Mouse (Mus musculus): ENCODE data around the gene Fxyd5. TPM values are rescaled to one million over a fixed set of nuclear protein-coding genes. Genes with fewer than 3 reads are reported as not detected.

Gene Fxyd5
- polyA plus RNA-seq, 1 experiment from 2014 or later = 14.7 TPM

DNA sequence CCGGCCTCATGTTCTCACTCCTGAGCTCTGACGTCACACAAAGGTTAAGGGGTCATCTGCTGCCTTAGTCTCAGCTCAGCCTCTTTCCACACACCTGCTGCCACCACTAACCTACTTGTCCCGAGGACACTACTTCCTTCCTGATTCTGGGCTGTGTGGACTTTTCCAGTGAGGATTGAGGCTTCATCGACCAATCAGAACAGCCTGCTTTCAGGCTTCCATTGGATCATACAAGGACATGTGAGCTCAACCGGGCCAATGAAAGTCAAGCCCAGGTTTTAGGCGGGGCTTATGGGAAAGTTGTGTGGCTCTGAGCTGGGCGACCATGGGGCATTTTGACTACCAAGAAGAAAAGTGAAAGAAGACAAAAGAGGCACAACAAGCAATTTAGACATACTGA is 5.4 kb downstream of the Fxyd5 start:
- H3K27me3 ChIP-seq = peaks cover 14% of the 10 kb centered on the region; the same call in 1 of the 2 replicates
- 85% methylated on average over 7 of the region's 7 CpGs for WGBS
- no peak overlapping the region for H3K27ac ChIP-seq (replicated peaks)
- H3K4me3 ChIP-seq = no peak overlapping the region
- no peak overlapping the region for H3K9ac ChIP-seq (replicated peaks)
- no peak overlapping the region for H3K4me2 ChIP-seq (replicated peaks)
- ATAC-seq (replicated peaks) = no peak
- peaks cover 3% of the 10 kb centered on the region; the same call in 1 of the 2 replicates for H3K4me1 ChIP-seq
- no peaks in the 10 kb centered on the region for H3K9me3 ChIP-seq
- H3K36me3 ChIP-seq = no peaks in the 10 kb centered on the region

GRCm38 (mm10) chr7:31035291-31035690 is 7.0 kb downstream of the Fxyd5 start:
- no peak overlapping the region for H3K27ac ChIP-seq (replicated peaks)
- no peak for ATAC-seq (replicated peaks)

GRCm38 (mm10) chr7:31034789-31035188 is 7.5 kb downstream of the Fxyd5 start:
- Histone ChIP-seq H3K9me3 (no peaks in the 10 kb centered on the region), H3K36me3 (no peaks in the 10 kb centered on the region), H3K4me2 (replicated peaks) (no peak overlapping the region), H3K4me3 (no peak overlapping the region), H3K4me1 (no peaks in the 10 kb centered on the region), H3K9ac (replicated peaks) (no peak overlapping the region), H3K27ac (replicated peaks) (no peak overlapping the region), H3K27me3 (no peaks in the 10 kb centered on the region)
- ATAC-seq (replicated peaks) = no peak
- 62% methylated on average over 11 of the region's 11 CpGs for WGBS

More at GRCm38 (mm10) chr7:31035291-31035690, 7.0 kb downstream of the Fxyd5 start:
- H3K27me3 ChIP-seq = 0 out of 2 replicates have a peak, but pooled peaks cover 2% of the 10 kb centered on the region
- WGBS = 83% methylated on average over 11 of the region's 11 CpGs
- H3K4me1 ChIP-seq = no peaks in the 10 kb centered on the region
- no peaks in the 10 kb centered on the region for H3K36me3 ChIP-seq
- no peaks in the 10 kb centered on the region for H3K9me3 ChIP-seq
- H3K4me3 ChIP-seq = no peak overlapping the region
- no peak overlapping the region for H3K9ac ChIP-seq (replicated peaks)
- no peak overlapping the region for H3K4me2 ChIP-seq (replicated peaks)

- H3K9ac ChIP-seq (replicated peaks) = no peak overlapping the region
- no peak overlapping the region for H3K4me2 ChIP-seq (replicated peaks)
- ATAC-seq (replicated peaks) = no peak
- no peaks in the 10 kb centered on the region for H3K27me3 ChIP-seq
- 78% methylated on average over 9 of the region's 9 CpGs for WGBS
- no peaks in the 10 kb centered on the region for H3K4me1 ChIP-seq
- no peaks in the 10 kb centered on the region for H3K9me3 ChIP-seq
- H3K36me3 ChIP-seq = no peaks in the 10 kb centered on the region
- no peak overlapping the region for H3K4me3 ChIP-seq
- H3K27ac ChIP-seq (replicated peaks) = no peak overlapping the region
Observed at GRCm38 (mm10) chr7:31033409-31034165, 8.7 kb downstream of the Fxyd5 start.

- Histone ChIP-seq H3K4me1 (no peaks in the 10 kb centered on the region), H3K27ac (replicated peaks) (no peak overlapping the region), H3K27me3 (no peaks in the 10 kb centered on the region), H3K36me3 (no peaks in the 10 kb centered on the region), H3K4me3 (no peak overlapping the region), H3K9me3 (no peaks in the 10 kb centered on the region), H3K9ac (replicated peaks) (no peak overlapping the region), H3K4me2 (replicated peaks) (no peak overlapping the region)
- 83% methylated on average over 7 of the region's 7 CpGs for WGBS
- ATAC-seq (replicated peaks) = no peak
Observed at GRCm38 (mm10) chr7:31031731-31032130, 10.6 kb downstream of the Fxyd5 start.

GRCm38 (mm10) chr7:31030717-31031116 is 11.6 kb downstream of the Fxyd5 start:
- no peaks in the 10 kb centered on the region for H3K36me3 ChIP-seq
- H3K4me3 ChIP-seq = no peak overlapping the region
- 80% methylated on average over 2 of the region's 2 CpGs for WGBS

DNA sequence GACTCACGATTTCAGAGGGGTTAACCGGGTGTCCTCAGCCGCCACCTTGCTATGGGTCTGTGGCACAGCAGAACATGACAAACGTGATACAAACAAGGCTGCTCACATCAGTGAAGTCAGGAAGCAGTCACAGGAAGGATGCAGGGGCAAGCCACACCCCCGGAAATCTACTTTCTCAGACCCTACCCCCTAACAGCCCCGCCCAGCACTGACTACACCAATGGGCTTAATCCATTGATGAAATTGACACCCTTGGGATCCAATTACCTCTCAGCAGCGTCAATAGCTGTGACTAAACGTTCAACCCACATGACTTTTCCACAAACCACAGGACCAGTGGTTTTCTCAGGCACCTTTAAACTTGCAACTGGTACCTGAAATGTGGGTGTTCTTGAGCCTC is 13.7 kb downstream of the Fxyd5 start:
- H3K27me3 ChIP-seq = no peaks in the 10 kb centered on the region
- H3K4me2 ChIP-seq (replicated peaks) = no peak overlapping the region
- H3K36me3 ChIP-seq = no peaks in the 10 kb centered on the region
- no peak for ATAC-seq (replicated peaks)
- 76% methylated on average over 8 of the region's 8 CpGs for WGBS
- no peaks in the 10 kb centered on the region for H3K4me1 ChIP-seq
- H3K4me3 ChIP-seq = no peak overlapping the region
- no peak overlapping the region for H3K27ac ChIP-seq (replicated peaks)
- H3K9ac ChIP-seq (replicated peaks) = no peak overlapping the region
- H3K9me3 ChIP-seq = no peaks in the 10 kb centered on the region

More at GRCm38 (mm10) chr7:31030717-31031116, 11.6 kb downstream of the Fxyd5 start:
- Histone ChIP-seq H3K27me3 (no peaks in the 10 kb centered on the region), H3K4me1 (no peaks in the 10 kb centered on the region), H3K9me3 (no peaks in the 10 kb centered on the region), H3K9ac (replicated peaks) (no peak overlapping the region), H3K4me2 (replicated peaks) (no peak overlapping the region), H3K27ac (replicated peaks) (no peak overlapping the region)
- ATAC-seq (replicated peaks) = no peak

GRCm38 (mm10) chr7:31017104-31017901 is 25.0 kb downstream of the Fxyd5 start:
- H3K4me3 ChIP-seq = no peak overlapping the region
- no peak; the same call in 1 of the 2 replicates for ATAC-seq (replicated peaks)
- WGBS = 48% methylated on average over 10 of the region's 10 CpGs

DNA sequence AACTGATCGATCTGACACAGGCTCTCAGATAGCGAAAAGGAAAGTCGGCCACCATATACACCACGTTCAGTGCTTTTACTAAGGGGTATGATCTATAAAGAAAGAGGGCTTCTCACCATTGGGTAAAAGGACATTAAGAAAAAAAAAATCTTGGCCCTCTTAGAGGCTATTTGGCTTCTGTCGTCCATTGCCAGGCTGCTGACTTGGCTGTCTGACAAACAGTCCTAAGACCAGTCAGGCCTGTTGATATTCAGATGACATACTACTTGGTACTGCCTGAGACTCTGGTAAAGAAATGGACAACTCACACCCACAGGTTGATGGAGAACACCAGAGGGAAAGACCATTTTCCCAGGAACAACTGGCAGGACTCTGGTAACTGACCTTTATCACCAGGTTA is 29.3 kb downstream of the Fxyd5 start:
- 85% methylated on average over 5 of the region's 5 CpGs for WGBS
- H3K4me1 ChIP-seq = peaks cover 8% of the 10 kb centered on the region; the same call in 1 of the 2 replicates
- H3K27ac ChIP-seq (replicated peaks) = no peak overlapping the region
- no peaks in the 10 kb centered on the region for H3K9me3 ChIP-seq
- no peak overlapping the region for H3K4me2 ChIP-seq (replicated peaks)
- no peaks in the 10 kb centered on the region for H3K27me3 ChIP-seq
- H3K4me3 ChIP-seq = no peak overlapping the region
- no peak for ATAC-seq (replicated peaks)
- H3K36me3 ChIP-seq = no peaks in the 10 kb centered on the region
- no peak overlapping the region for H3K9ac ChIP-seq (replicated peaks)

More at GRCm38 (mm10) chr7:31017104-31017901, 25.0 kb downstream of the Fxyd5 start:
- Histone ChIP-seq H3K4me2 (replicated peaks) (no peak overlapping the region), H3K9me3 (no peaks in the 10 kb centered on the region), H3K9ac (replicated peaks) (no peak overlapping the region), H3K27ac (replicated peaks) (no peak overlapping the region), H3K4me1 (peaks cover 8% of the 10 kb centered on the region; the same call in 1 of the 2 replicates), H3K27me3 (no peaks in the 10 kb centered on the region), H3K36me3 (no peaks in the 10 kb centered on the region)

GRCm38 (mm10) chr7:31008889-31009288 is 33.4 kb downstream of the Fxyd5 start:
- Histone ChIP-seq H3K27ac (replicated peaks) (no peak overlapping the region), H3K36me3 (no peaks in the 10 kb centered on the region), H3K4me2 (replicated peaks) (no peak overlapping the region), H3K9ac (replicated peaks) (no peak overlapping the region), H3K27me3 (no peaks in the 10 kb centered on the region), H3K4me3 (no peak overlapping the region), H3K4me1 (no peaks in the 10 kb centered on the region), H3K9me3 (no peaks in the 10 kb centered on the region)
- WGBS = 86% methylated on average over 3 of the region's 3 CpGs
- no peak for ATAC-seq (replicated peaks)

DNA sequence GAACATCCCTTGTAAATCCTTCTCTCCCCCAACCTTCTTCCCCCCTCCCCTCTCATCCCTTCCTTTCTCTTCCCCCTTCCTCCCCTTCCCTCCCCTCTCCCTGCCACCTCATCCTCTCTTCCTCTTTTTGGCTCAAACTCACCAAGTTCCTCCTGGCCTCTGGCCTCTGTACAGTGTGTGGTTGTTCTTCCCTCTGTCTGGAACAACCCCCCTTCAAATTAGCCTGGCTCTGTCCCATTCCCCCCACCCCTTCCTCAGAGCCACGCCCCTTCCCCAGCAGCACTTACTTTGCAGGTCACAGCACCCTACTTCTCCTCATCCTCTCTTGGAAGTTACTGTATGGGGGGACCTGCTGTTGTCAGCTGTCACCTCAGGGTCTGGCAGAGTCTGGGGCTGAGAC is 34.1 kb downstream of the Fxyd5 start:
- no peak overlapping the region for H3K4me3 ChIP-seq
- no peaks in the 10 kb centered on the region for H3K27me3 ChIP-seq
- H3K4me1 ChIP-seq = no peaks in the 10 kb centered on the region
- 79% methylated on average over 1 of the region's 1 CpGs for WGBS
- no peak overlapping the region for H3K27ac ChIP-seq (replicated peaks)
- H3K4me2 ChIP-seq (replicated peaks) = no peak overlapping the region
- no peak overlapping the region for H3K9ac ChIP-seq (replicated peaks)
- no peaks in the 10 kb centered on the region for H3K36me3 ChIP-seq
- no peak for ATAC-seq (replicated peaks)
- no peaks in the 10 kb centered on the region for H3K9me3 ChIP-seq

DNA sequence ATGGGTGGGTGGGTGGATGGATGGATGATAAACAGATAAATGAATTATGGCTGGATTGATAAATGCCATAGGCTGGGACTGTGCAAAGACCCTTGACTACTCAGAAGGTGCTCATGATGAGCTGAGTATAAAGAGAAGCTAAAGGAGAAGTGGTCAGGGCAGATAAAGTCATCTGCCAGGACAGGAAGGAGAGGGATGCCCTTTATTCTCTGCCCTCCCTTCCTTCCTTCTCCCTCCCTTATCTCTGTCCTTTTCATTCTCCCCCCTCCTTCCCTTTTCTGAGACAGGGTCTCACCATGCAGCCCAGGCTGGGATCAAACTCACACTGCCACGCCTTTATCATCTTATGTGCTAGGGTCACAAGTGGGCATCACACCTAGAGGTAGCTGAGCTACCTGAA is 34.5 kb downstream of the Fxyd5 start:
- H3K4me3 ChIP-seq = no peak overlapping the region
- no peaks in the 10 kb centered on the region for H3K9me3 ChIP-seq
- H3K4me1 ChIP-seq = no peaks in the 10 kb centered on the region
- no peaks in the 10 kb centered on the region for H3K27me3 ChIP-seq
- no peaks in the 10 kb centered on the region for H3K36me3 ChIP-seq
- H3K4me2 ChIP-seq (replicated peaks) = no peak overlapping the region
- 81% methylated on average over 1 of the region's 1 CpGs for WGBS
- no peak for ATAC-seq (replicated peaks)
- H3K27ac ChIP-seq (replicated peaks) = no peak overlapping the region
- H3K9ac ChIP-seq (replicated peaks) = no peak overlapping the region
